Mouse (Mus musculus) thymus, adult 2 months (tissue): ENCODE measurements around the gene Efna1.

Source experiments
- CTCF ChIP-seq: fragments of 200-500 bp; IDR thresholded peaks from 2 replicates; pipeline ENCODE4 v1.5.1; 2012; ENCODE audit warnings: mild to moderate bottlenecking, control low read depth, low read length, moderate library complexity, borderline replicate concordance; ENCODE audit not compliant: control insufficient read depth, poor library complexity, insufficient read depth; ENCODE audit errors: extremely low read depth
- POLR2A ChIP-seq: fragments of 200-500 bp; IDR thresholded peaks from 2 replicates; pipeline ENCODE4 v1.6.1; 2012; ENCODE audit warnings: mild to moderate bottlenecking, low read length, control low read depth, moderate library complexity; ENCODE audit not compliant: control insufficient read depth, poor library complexity, insufficient read depth; ENCODE audit errors: extremely low read depth

GRCm38 (mm10) chr3:89298908-89299307 lies 18.0 kb upstream of the Efna1 start:
- TF ChIP-seq CTCF, result no peak
- no peak for TF ChIP-seq POLR2A
